Mouse (Mus musculus): ENCODE measurements around the gene Nat10. TPM values are rescaled to one million over a fixed set of nuclear protein-coding genes. Genes with fewer than 3 reads are reported as not detected.

Gene Nat10
- polyA plus RNA-seq, 1 experiment from 2014 or later: 15.3 TPM

- H3K27me3 ChIP-seq (ENCODE audit: control insufficient read depth, insufficient read depth, low read length): no peaks in the 10 kb centered on the region
- no peaks in the 10 kb centered on the region for H3K9me3 ChIP-seq (ENCODE audit: control insufficient read depth, low read length)
- H3K27ac ChIP-seq (replicated peaks in 1 of 2; ENCODE audit: control insufficient read depth in 1 of 2, insufficient read depth in 1 of 2, low read depth in 2 of 2, low read length in 2 of 2): peak overlapping the region; percentile 88 to 100
- peaks cover 0 to 23% of the 10 kb centered on the region in 2 experiments; a peak in 3 of 4 replicates for H3K4me1 ChIP-seq (ENCODE audit: control insufficient read depth in 2 of 2, insufficient read depth in 2 of 2, low read length in 2 of 2)
- peak overlapping the region; percentile 86 to 88 for H3K4me3 ChIP-seq (ENCODE audit: control insufficient read depth in 1 of 2, insufficient read depth in 1 of 2, low read depth in 1 of 2, low read length in 2 of 2)
- H3K36me3 ChIP-seq (ENCODE audit: control insufficient read depth, insufficient read depth, low read length): peaks cover 36% of the 10 kb centered on the region
- WGBS: 1% methylated on average over 42 of the region's 42 CpGs
- H3K4me2 ChIP-seq (ENCODE audit: low read length): peak overlapping the region; percentile 83
- peak; percentile 22 for ATAC-seq (ENCODE audit: insufficient number of reproducible peaks, insufficient read depth, low FRiP score, low read depth)
- H3K9ac ChIP-seq (ENCODE audit: low read length): peak overlapping the region; percentile 94
Measured at GRCm38 (mm10) chr2:103796211-103796860, 35.3 kb upstream of the Nat10 start.

DNA sequence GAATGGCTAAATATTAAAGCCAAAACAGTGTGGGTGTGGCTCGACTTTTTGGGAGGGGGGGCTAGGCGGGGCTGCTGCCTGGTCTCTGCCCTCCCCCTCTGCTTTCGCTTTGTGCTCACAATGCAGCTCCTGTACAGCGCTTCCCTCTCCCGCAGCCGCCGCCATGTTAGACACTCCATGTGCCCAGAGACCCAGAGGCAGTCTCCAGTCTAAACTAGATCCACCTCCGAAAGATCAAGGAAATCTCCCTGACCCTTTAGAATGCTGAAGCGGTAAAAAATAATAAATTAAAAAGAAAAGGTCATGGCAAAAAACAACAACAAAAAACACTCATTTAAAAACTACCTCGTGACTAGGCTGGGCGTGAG is 34.8 kb upstream of the Nat10 start:
- Histone ChIP-seq H3K36me3 (ENCODE audit: control insufficient read depth, insufficient read depth, low read length) (peaks cover 40% of the 10 kb centered on the region), H3K27ac (replicated peaks in 1 of 2; ENCODE audit: control insufficient read depth in 1 of 2, insufficient read depth in 1 of 2, low read depth in 2 of 2, low read length in 2 of 2) (peak overlapping the region; percentile 88 to 100), H3K4me3 (ENCODE audit: control insufficient read depth in 1 of 2, insufficient read depth in 1 of 2, low read depth in 1 of 2, low read length in 2 of 2) (peak overlapping the region; percentile 86 to 88), H3K4me2 (ENCODE audit: low read length) (peak overlapping the region; percentile 83), H3K9me3 (ENCODE audit: control insufficient read depth, low read length) (no peaks in the 10 kb centered on the region), H3K9ac (ENCODE audit: low read length) (peak overlapping the region; percentile 94), H3K27me3 (ENCODE audit: control insufficient read depth, insufficient read depth, low read length) (no peaks in the 10 kb centered on the region), H3K4me1 (ENCODE audit: control insufficient read depth in 2 of 2, insufficient read depth in 2 of 2, low read length in 2 of 2) (peaks cover 0 to 23% of the 10 kb centered on the region in 2 experiments; a peak in 3 of 4 replicates)
- ATAC-seq (ENCODE audit: insufficient number of reproducible peaks, insufficient read depth, low FRiP score, low read depth): peak; percentile 55
- WGBS: under 1% methylated on average over 11 of the region's 11 CpGs

DNA sequence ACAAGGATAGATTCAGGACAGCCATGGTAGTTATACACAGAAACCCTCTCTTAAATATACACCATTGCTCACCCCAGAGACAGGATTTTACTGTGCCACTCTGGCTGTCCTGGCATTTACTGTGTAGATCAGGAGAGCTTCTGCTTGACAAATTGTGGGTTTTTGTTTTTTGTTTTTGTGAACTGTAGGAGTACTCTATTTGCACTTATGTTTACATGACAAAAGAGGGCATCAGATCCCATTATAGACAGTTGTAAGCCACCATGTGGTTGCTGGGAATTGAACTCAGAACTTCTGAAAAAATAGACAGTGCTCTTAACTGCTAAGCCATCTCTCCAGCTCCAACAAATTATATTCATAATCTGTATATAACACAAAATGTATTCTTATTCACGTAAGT is 30.9 kb upstream of the Nat10 start:
- peaks cover 0 to 20% of the 10 kb centered on the region in 2 experiments; a peak in 2 of 4 replicates for H3K4me1 ChIP-seq (ENCODE audit: control insufficient read depth in 2 of 2, insufficient read depth in 2 of 2, low read length in 2 of 2)
- no peak overlapping the region for H3K4me3 ChIP-seq (ENCODE audit: control insufficient read depth in 1 of 2, insufficient read depth in 1 of 2, low read depth in 1 of 2, low read length in 2 of 2)
- H3K27ac ChIP-seq (replicated peaks in 1 of 2; ENCODE audit: control insufficient read depth in 1 of 2, insufficient read depth in 1 of 2, low read depth in 2 of 2, low read length in 2 of 2): no peak overlapping the region
- no peak for ATAC-seq (ENCODE audit: insufficient number of reproducible peaks, insufficient read depth, low FRiP score, low read depth)
- H3K36me3 ChIP-seq (ENCODE audit: control insufficient read depth, insufficient read depth, low read length): peaks cover 74% of the 10 kb centered on the region
- H3K27me3 ChIP-seq (ENCODE audit: control insufficient read depth, insufficient read depth, low read length): no peaks in the 10 kb centered on the region
- no peak overlapping the region for H3K4me2 ChIP-seq (ENCODE audit: low read length)
- H3K9ac ChIP-seq (ENCODE audit: low read length): no peak overlapping the region
- H3K9me3 ChIP-seq (ENCODE audit: control insufficient read depth, low read length): no peaks in the 10 kb centered on the region
- 92% methylated on average over 1 of the region's 1 CpGs for WGBS

DNA sequence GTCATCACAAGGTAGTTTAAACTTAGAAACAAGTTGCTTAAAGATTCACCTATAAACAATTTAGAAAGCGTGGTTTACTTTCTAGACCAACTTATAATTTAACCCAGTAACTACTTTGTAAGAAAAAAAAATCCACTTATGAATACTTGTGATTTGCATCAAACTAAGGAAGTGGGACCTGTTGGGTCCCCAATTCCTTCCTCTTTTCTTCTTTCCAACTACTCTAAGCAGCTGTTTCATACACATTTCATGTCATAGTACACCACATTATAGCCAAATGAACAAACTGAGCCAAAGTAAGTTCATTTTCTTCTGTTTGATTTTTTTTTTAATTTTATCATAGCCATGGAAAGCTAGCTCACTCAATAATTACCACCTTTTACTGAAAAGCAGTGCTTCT is 24.7 kb upstream of the Nat10 start:
- no peaks in the 10 kb centered on the region for H3K27me3 ChIP-seq (ENCODE audit: control insufficient read depth, insufficient read depth, low read length)
- ATAC-seq (ENCODE audit: insufficient number of reproducible peaks, insufficient read depth, low FRiP score, low read depth): no peak
- peaks cover 74% of the 10 kb centered on the region for H3K36me3 ChIP-seq (ENCODE audit: control insufficient read depth, insufficient read depth, low read length)
- H3K4me2 ChIP-seq (ENCODE audit: low read length): no peak overlapping the region
- WGBS: 88% methylated on average over 1 of the region's 1 CpGs
- H3K4me1 ChIP-seq (ENCODE audit: control insufficient read depth in 2 of 2, insufficient read depth in 2 of 2, low read length in 2 of 2): no peaks in the 10 kb centered on the region
- H3K27ac ChIP-seq (replicated peaks in 1 of 2; ENCODE audit: control insufficient read depth in 1 of 2, insufficient read depth in 1 of 2, low read depth in 2 of 2, low read length in 2 of 2): no peak overlapping the region
- no peak overlapping the region for H3K4me3 ChIP-seq (ENCODE audit: control insufficient read depth in 1 of 2, insufficient read depth in 1 of 2, low read depth in 1 of 2, low read length in 2 of 2)
- no peaks in the 10 kb centered on the region for H3K9me3 ChIP-seq (ENCODE audit: control insufficient read depth, low read length)
- H3K9ac ChIP-seq (ENCODE audit: low read length): no peak overlapping the region

GRCm38 (mm10) chr2:103784621-103785020 is 23.6 kb upstream of the Nat10 start:
- 90% methylated on average over 4 of the region's 4 CpGs for WGBS
- no peak for ATAC-seq (ENCODE audit: insufficient number of reproducible peaks, insufficient read depth, low FRiP score, low read depth)
- H3K36me3 ChIP-seq (ENCODE audit: control insufficient read depth, insufficient read depth, low read length): peaks cover 74% of the 10 kb centered on the region

DNA sequence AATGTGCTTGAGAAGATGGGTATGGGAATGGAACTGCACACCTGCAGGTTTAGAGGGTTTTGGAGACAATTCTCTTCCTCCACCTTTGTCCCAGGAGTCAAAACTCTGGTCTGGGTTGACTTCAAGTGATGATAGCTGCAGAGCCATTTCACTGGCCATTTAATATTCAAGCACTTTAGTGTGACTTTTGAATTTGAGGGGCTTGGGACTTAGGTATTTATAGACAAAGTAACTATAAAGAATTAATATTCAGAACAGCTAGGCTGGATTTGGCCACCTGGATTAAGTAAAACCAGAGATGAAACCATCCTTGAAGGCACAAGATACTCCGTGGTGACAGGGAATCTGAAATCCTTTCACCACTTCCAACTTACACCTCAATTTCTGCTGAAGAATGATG is 1.4 kb upstream of the Nat10 start:
- 46% methylated on average over 1 of the region's 1 CpGs for WGBS
- H3K27ac ChIP-seq (replicated peaks in 1 of 2; ENCODE audit: control insufficient read depth in 1 of 2, insufficient read depth in 1 of 2, low read depth in 2 of 2, low read length in 2 of 2): no peak overlapping the region
- H3K36me3 ChIP-seq (ENCODE audit: control insufficient read depth, insufficient read depth, low read length): peaks cover 35% of the 10 kb centered on the region
- H3K9me3 ChIP-seq (ENCODE audit: control insufficient read depth, low read length): no peaks in the 10 kb centered on the region
- no peak overlapping the region for H3K4me2 ChIP-seq (ENCODE audit: low read length)
- peaks cover 0 to 6% of the 10 kb centered on the region in 2 experiments; a peak in 1 of 4 replicates for H3K4me1 ChIP-seq (ENCODE audit: control insufficient read depth in 2 of 2, insufficient read depth in 2 of 2, low read length in 2 of 2)
- ATAC-seq (ENCODE audit: insufficient number of reproducible peaks, insufficient read depth, low FRiP score, low read depth): no peak
- H3K9ac ChIP-seq (ENCODE audit: low read length): no peak overlapping the region
- H3K27me3 ChIP-seq (ENCODE audit: control insufficient read depth, insufficient read depth, low read length): no peaks in the 10 kb centered on the region
- no peak overlapping the region for H3K4me3 ChIP-seq (ENCODE audit: control insufficient read depth in 1 of 2, insufficient read depth in 1 of 2, low read depth in 1 of 2, low read length in 2 of 2)

More at GRCm38 (mm10) chr2:103784621-103785020, 23.6 kb upstream of the Nat10 start:
- no peak overlapping the region for H3K27ac ChIP-seq (replicated peaks in 1 of 2; ENCODE audit: control insufficient read depth in 1 of 2, insufficient read depth in 1 of 2, low read depth in 2 of 2, low read length in 2 of 2)
- H3K9ac ChIP-seq (ENCODE audit: low read length): no peak overlapping the region
- no peaks in the 10 kb centered on the region for H3K27me3 ChIP-seq (ENCODE audit: control insufficient read depth, insufficient read depth, low read length)
- H3K9me3 ChIP-seq (ENCODE audit: control insufficient read depth, low read length): no peaks in the 10 kb centered on the region
- H3K4me1 ChIP-seq (ENCODE audit: control insufficient read depth in 2 of 2, insufficient read depth in 2 of 2, low read length in 2 of 2): no peaks in the 10 kb centered on the region
- H3K4me3 ChIP-seq (ENCODE audit: control insufficient read depth in 1 of 2, insufficient read depth in 1 of 2, low read depth in 1 of 2, low read length in 2 of 2): no peak overlapping the region
- H3K4me2 ChIP-seq (ENCODE audit: low read length): no peak overlapping the region

GRCm38 (mm10) chr2:103761993-103762392 is 923 bp upstream of the Nat10 start:
- no peaks in the 10 kb centered on the region for H3K9me3 ChIP-seq (ENCODE audit: control insufficient read depth, low read length)
- peaks cover 34% of the 10 kb centered on the region for H3K36me3 ChIP-seq (ENCODE audit: control insufficient read depth, insufficient read depth, low read length)
- peak overlapping the region in 1 of 2 experiments; percentile 56; a peak in 1 of 4 replicates for H3K4me3 ChIP-seq (ENCODE audit: control insufficient read depth in 1 of 2, insufficient read depth in 1 of 2, low read depth in 1 of 2, low read length in 2 of 2)
- H3K4me1 ChIP-seq (ENCODE audit: control insufficient read depth in 2 of 2, insufficient read depth in 2 of 2, low read length in 2 of 2): peaks cover 0 to 6% of the 10 kb centered on the region in 2 experiments; a peak in 1 of 4 replicates
- 36% methylated on average over 4 of the region's 4 CpGs for WGBS
- peak overlapping the region; percentile 87 for H3K4me2 ChIP-seq (ENCODE audit: low read length)
- no peak for ATAC-seq (ENCODE audit: insufficient number of reproducible peaks, insufficient read depth, low FRiP score, low read depth)
- H3K27me3 ChIP-seq (ENCODE audit: control insufficient read depth, insufficient read depth, low read length): no peaks in the 10 kb centered on the region
- H3K27ac ChIP-seq (replicated peaks in 1 of 2; ENCODE audit: control insufficient read depth in 1 of 2, insufficient read depth in 1 of 2, low read depth in 2 of 2, low read length in 2 of 2): no peak overlapping the region
- H3K9ac ChIP-seq (ENCODE audit: low read length): no peak overlapping the region
